Mouse (Mus musculus) stomach, postnatal 0 days (tissue): ENCODE results near the gene Cenpu. TPM values are rescaled to one million over a fixed set of nuclear protein-coding genes. Genes with fewer than 3 reads are reported as not detected.

ENCODE experiments used
- ATAC-seq: fragments of 200-750 bp; cut with Nextera tagmentation; 2 replicates; pipeline ENCODE4 v1.8.0; 2017; ENCODE audit not compliant: low FRiP score, low TSS enrichment
- DNase-seq: peaks from one replicate; pipeline ENCODE4 v3.0.0-alpha.2; 2016; ENCODE audit warnings: low spot score
- H3K27ac ChIP-seq: fragments of 300-500 bp; sonication (generic); replicated peaks from 2 replicates; pipeline ENCODE4 v1.5.1; 2014; ENCODE audit warnings: mild to moderate bottlenecking, control low read depth
- H3K27me3 ChIP-seq: fragments of 300-500 bp; sonication (generic); 2 replicates; pipeline ENCODE4 v1.6.1; 2014; ENCODE audit warnings: low read length; ENCODE audit not compliant: control insufficient read depth, insufficient read depth
- H3K36me3 ChIP-seq: fragments of 300-500 bp; sonication (generic); 2 replicates; pipeline ENCODE4 v1.6.1; 2014; ENCODE audit warnings: low read length, mixed read lengths; ENCODE audit not compliant: control insufficient read depth, insufficient read depth
- H3K4me1 ChIP-seq: fragments of 300-500 bp; sonication (generic); replicated peaks from 2 replicates; pipeline ENCODE4 v1.6.1; 2014; ENCODE audit warnings: antibody characterized with exemption; ENCODE audit not compliant: control insufficient read depth, insufficient read depth
- H3K4me2 ChIP-seq: fragments of 300-500 bp; sonication (generic); replicated peaks from 2 replicates; pipeline ENCODE4 v1.6.1; 2014; ENCODE audit warnings: low read depth, mild to moderate bottlenecking, control low read depth, moderate library complexity
- H3K4me3 ChIP-seq: fragments of 300-500 bp; sonication (generic); 2 replicates; pipeline ENCODE4 v1.5.1; 2014; ENCODE audit warnings: low read depth, low read length, control low read depth
- H3K9ac ChIP-seq: fragments of 300-500 bp; sonication (generic); 2 replicates; pipeline ENCODE4 v1.6.1; 2014; ENCODE audit warnings: mild to moderate bottlenecking, low read length, control low read depth, mixed read lengths
- H3K9me3 ChIP-seq: fragments of 300-500 bp; sonication (generic); 2 replicates; pipeline ENCODE4 v1.6.1; 2016; ENCODE audit warnings: low read length; ENCODE audit not compliant: control insufficient read depth
- CTCF ChIP-seq: IDR thresholded peaks from 2 replicates; pipeline ENCODE4 v1.5.1; 2016; ENCODE audit warnings: antibody characterized with exemption, low read depth, mild to moderate bottlenecking, moderate library complexity
- EP300 ChIP-seq: optimal IDR thresholded peaks from 2 replicates; pipeline ENCODE3; 2016; ENCODE audit warnings: antibody characterized with exemption
- WGBS: fragments of 180-500 bp; shearing (Covaris S2); extraction: QIAGEN DNeasy Blood & Tissue Kit; methylation state at CpG from one replicate; pipeline ENCODE4 v1.1.7; 2014; 5-methylcytosine and 5-hydroxymethylcytosine counted together
- polyA plus RNA-seq: library from polyadenylated mRNA; unstranded; fragments of >200 nt; fragmentation: Nextera tagmentation; extraction: Ambion mirVana; gene quantifications from 2 replicates; pipeline ENCODE4 v1.2.1, GENCODE M21; 2015

The Cenpu gene
- polyA plus RNA-seq, 1 experiment from 2014 or later, result 7.3 TPM

DNA sequence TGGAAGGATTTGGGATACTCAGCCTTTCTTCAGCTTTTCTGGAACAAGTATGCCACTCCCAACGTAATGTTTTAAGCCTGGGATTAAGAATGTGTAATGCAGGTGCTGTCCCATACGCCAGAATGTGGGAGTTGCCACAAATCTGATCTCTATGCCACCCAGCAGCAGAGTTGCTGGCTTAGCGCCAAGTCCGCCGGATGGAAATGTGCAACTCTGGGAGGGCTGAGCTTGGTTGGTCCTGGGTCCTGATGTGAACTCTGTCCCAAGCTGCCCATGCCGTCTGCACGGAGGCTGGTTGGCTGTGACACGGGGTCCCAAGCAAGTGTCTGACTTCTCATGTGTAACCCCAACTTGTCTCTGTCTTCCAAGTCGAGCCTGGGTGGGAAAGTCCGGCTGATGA is 25.0 kb upstream of the Cenpu start:
- no peak for TF ChIP-seq EP300
- TF ChIP-seq CTCF, result no peak
- 0 out of 2 replicates have a peak, but pooled peaks cover 2% of the 10 kb centered on the region for H3K36me3 ChIP-seq
- ATAC-seq, result peak; percentile 50; the same call in 1 of the 2 replicates

GRCm38 (mm10) chr8:46529508-46529907 is 22.3 kb upstream of the Cenpu start:
- Histone ChIP-seq H3K4me2 (no peak overlapping the region), H3K27ac (no peak overlapping the region), H3K4me1 (no peaks in the 10 kb centered on the region), H3K36me3 (peaks cover 6% of the 10 kb centered on the region; the same call in 1 of the 2 replicates), H3K9me3 (no peaks in the 10 kb centered on the region), H3K9ac (no peak overlapping the region), H3K4me3 (no peak overlapping the region), H3K27me3 (no peaks in the 10 kb centered on the region)
- TF ChIP-seq EP300 (no peak), CTCF (no peak)
- 74% methylated on average over 4 of the region's 4 CpGs for WGBS
- DNase-seq (no peak), ATAC-seq (no peak)

More for the DNA sequence above, 25.0 kb upstream of the Cenpu start:
- no peak overlapping the region for H3K9ac ChIP-seq
- H3K4me1 ChIP-seq, result no peaks in the 10 kb centered on the region
- H3K27ac ChIP-seq, result no peak overlapping the region
- H3K4me3 ChIP-seq, result no peak overlapping the region
- no peak overlapping the region for H3K4me2 ChIP-seq
- no peaks in the 10 kb centered on the region for H3K27me3 ChIP-seq
- no peaks in the 10 kb centered on the region for H3K9me3 ChIP-seq
- WGBS, result 55% methylated on average over 10 of the region's 10 CpGs
- peak; percentile 59 for DNase-seq

GRCm38 (mm10) chr8:46530541-46530940 is 21.3 kb upstream of the Cenpu start:
- no peak overlapping the region for H3K4me2 ChIP-seq
- H3K4me1 ChIP-seq, result no peaks in the 10 kb centered on the region
- no peak for TF ChIP-seq CTCF
- no peak for TF ChIP-seq EP300
- no peaks in the 10 kb centered on the region for H3K27me3 ChIP-seq
- no peak overlapping the region for H3K9ac ChIP-seq
- H3K9me3 ChIP-seq, result no peaks in the 10 kb centered on the region
- no peak overlapping the region for H3K27ac ChIP-seq
- peaks cover 11% of the 10 kb centered on the region for H3K36me3 ChIP-seq
- no peak overlapping the region for H3K4me3 ChIP-seq
- WGBS, result 56% methylated on average over 4 of the region's 4 CpGs
- DNase-seq, result no peak
- ATAC-seq, result no peak

DNA sequence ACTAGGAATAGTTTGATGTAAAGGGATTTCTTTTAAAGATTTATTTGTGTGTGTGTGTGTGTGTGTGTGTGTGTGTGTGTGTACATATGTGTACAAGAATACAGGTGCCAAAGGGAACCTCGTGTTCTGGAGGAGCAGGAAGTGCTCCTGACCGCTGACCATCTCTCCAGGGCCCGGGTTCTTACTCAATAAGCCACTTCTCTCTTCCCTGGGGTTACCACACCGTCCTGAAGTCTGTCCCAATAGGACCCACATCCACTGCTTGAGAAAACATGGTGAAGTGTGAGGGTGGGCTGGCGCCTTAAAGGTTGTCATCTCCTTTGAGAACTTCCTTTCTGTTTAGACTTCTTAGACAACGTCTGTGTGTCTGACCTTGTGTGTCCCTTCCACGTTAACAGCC is 17.9 kb upstream of the Cenpu start:
- Histone ChIP-seq H3K36me3 (peaks cover 11% of the 10 kb centered on the region), H3K4me2 (no peak overlapping the region), H3K4me1 (no peaks in the 10 kb centered on the region), H3K9me3 (no peaks in the 10 kb centered on the region), H3K9ac (no peak overlapping the region), H3K4me3 (no peak overlapping the region), H3K27ac (no peak overlapping the region), H3K27me3 (no peaks in the 10 kb centered on the region)
- no peak for DNase-seq
- WGBS, result 87% methylated on average over 7 of the region's 7 CpGs
- no peak for TF ChIP-seq CTCF
- TF ChIP-seq EP300, result no peak
- ATAC-seq, result no peak

DNA sequence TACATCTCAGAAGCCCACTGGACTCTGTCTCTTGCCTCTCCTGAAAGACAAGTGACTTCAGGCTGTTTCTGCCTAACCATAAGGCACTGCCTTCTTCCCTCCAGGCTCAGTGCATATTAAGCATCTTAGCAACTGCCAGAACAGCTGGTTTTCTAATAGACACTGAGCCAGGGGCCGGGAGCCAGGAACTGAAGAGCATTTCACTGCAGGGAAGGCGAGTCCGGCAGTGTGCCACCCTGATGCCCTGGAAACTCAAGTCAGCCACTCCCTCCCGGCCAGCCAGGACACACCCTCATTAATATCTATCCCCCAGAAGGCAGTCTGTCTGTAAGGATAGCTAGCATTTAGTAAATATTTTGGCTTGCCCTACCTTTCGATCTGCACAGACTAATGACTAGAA is 12.1 kb upstream of the Cenpu start:
- H3K4me2 ChIP-seq, result no peak overlapping the region
- no peaks in the 10 kb centered on the region for H3K27me3 ChIP-seq
- DNase-seq, result peak; percentile 35
- no peaks in the 10 kb centered on the region for H3K9me3 ChIP-seq
- 18% methylated on average over 5 of the region's 5 CpGs for WGBS
- no peak overlapping the region for H3K4me3 ChIP-seq
- H3K36me3 ChIP-seq, result peaks cover 4% of the 10 kb centered on the region; the same call in 1 of the 2 replicates
- no peak overlapping the region for H3K27ac ChIP-seq
- no peak overlapping the region for H3K9ac ChIP-seq
- ATAC-seq, result 0 out of 2 replicates have a peak, but pooled peaks have one; percentile 34
- H3K4me1 ChIP-seq, result no peaks in the 10 kb centered on the region; the same call in 1 of the 2 replicates
- TF ChIP-seq CTCF (no peak), EP300 (no peak)

GRCm38 (mm10) chr8:46543191-46543590 is 8.6 kb upstream of the Cenpu start:
- no peak overlapping the region; the same call in 1 of the 2 replicates for H3K4me2 ChIP-seq
- TF ChIP-seq EP300, result no peak
- TF ChIP-seq CTCF, result no peak
- peak; percentile 3; the same call in 1 of the 2 replicates for ATAC-seq
- H3K27ac ChIP-seq, result no peak overlapping the region
- DNase-seq, result no peak
- H3K9ac ChIP-seq, result no peak overlapping the region
- H3K9me3 ChIP-seq, result no peaks in the 10 kb centered on the region
- H3K4me3 ChIP-seq, result no peak overlapping the region
- 59% methylated on average over 7 of the region's 7 CpGs for WGBS
- no peaks in the 10 kb centered on the region; the same call in 1 of the 2 replicates for H3K4me1 ChIP-seq
- H3K36me3 ChIP-seq, result no peaks in the 10 kb centered on the region
- H3K27me3 ChIP-seq, result no peaks in the 10 kb centered on the region
